Mouse (Mus musculus): ENCODE results near the gene Gucy2g. TPM values are rescaled to one million over a fixed set of nuclear protein-coding genes. Genes with fewer than 3 reads are reported as not detected.

The Gucy2g gene
- polyA plus RNA-seq, 2 experiments, result 0.03 TPM; not detected in 1

- Histone ChIP-seq H3K9ac (replicated peaks) (peak overlapping the region; percentile 16; the same call in 1 of the 2 replicates), H3K36me3 (replicated peaks; ENCODE audit: control insufficient read depth, insufficient read depth, low read depth) (peaks cover 28% of the 10 kb centered on the region), H3K4me3 (ENCODE audit: insufficient read depth in 1 of 2, low read depth in 2 of 2, low read length in 2 of 2) (no peak overlapping the region), H3K27ac (peak overlapping the region; percentile 30), H3K4me2 (ENCODE audit: low read depth) (no peak overlapping the region), H3K27me3 (ENCODE audit: control insufficient read depth, insufficient read depth, low read length) (no peaks in the 10 kb centered on the region), H3K9me3 (ENCODE audit: control insufficient read depth, low read length) (no peaks in the 10 kb centered on the region), H3K4me1 (replicated peaks; ENCODE audit: control insufficient read depth in 2 of 2, insufficient read depth in 2 of 2, low read length in 1 of 2) (peaks cover 40 to 47% of the 10 kb centered on the region in 2 experiments)
- no peak for ATAC-seq (ENCODE audit: insufficient read depth)
- no peak for TF ChIP-seq EP300 (IDR thresholded peaks at IDR 0.05; ENCODE audit: low read depth)
- TF ChIP-seq CTCF (IDR thresholded peaks at IDR 0.05; ENCODE audit: low read depth), result no peak
- DNase-seq (ENCODE audit: low read depth in 3 of 3, low spot score in 3 of 3), result no peak
- 51% methylated on average over 4 of the region's 4 CpGs for WGBS (ENCODE audit: insufficient replicate concordance)
Observed at GRCm38 (mm10) chr19:55276100-55276499, 35.1 kb upstream of the Gucy2g start.

GRCm38 (mm10) chr19:55273340-55273739 is 32.3 kb upstream of the Gucy2g start:
- H3K9me3 ChIP-seq (ENCODE audit: control insufficient read depth, low read length), result no peaks in the 10 kb centered on the region
- peak in 2 of 3 experiments; percentile 55 to 58 for DNase-seq (ENCODE audit: low read depth in 3 of 3, low spot score in 3 of 3)
- TF ChIP-seq CTCF (IDR thresholded peaks at IDR 0.05; ENCODE audit: low read depth) (no peak), EP300 (IDR thresholded peaks at IDR 0.05; ENCODE audit: low read depth) (peak; percentile 97)
- H3K36me3 ChIP-seq (replicated peaks; ENCODE audit: control insufficient read depth, insufficient read depth, low read depth), result peaks cover 30% of the 10 kb centered on the region
- 14% methylated on average over 6 of the region's 6 CpGs for WGBS (ENCODE audit: insufficient replicate concordance)
- peak overlapping the region; percentile 11; the same call in 1 of the 2 replicates for H3K4me2 ChIP-seq (ENCODE audit: low read depth)
- H3K27me3 ChIP-seq (ENCODE audit: control insufficient read depth, insufficient read depth, low read length), result no peaks in the 10 kb centered on the region
- H3K27ac ChIP-seq, result peak overlapping the region; percentile 77
- H3K4me3 ChIP-seq (ENCODE audit: insufficient read depth in 1 of 2, low read depth in 2 of 2, low read length in 2 of 2), result no peak overlapping the region
- no peak overlapping the region for H3K9ac ChIP-seq (replicated peaks)
- H3K4me1 ChIP-seq (replicated peaks; ENCODE audit: control insufficient read depth in 2 of 2, insufficient read depth in 2 of 2, low read length in 1 of 2), result peaks cover 44 to 55% of the 10 kb centered on the region in 2 experiments
- ATAC-seq (ENCODE audit: insufficient read depth), result peak; percentile 87

- 32% methylated on average over 3 of the region's 3 CpGs for WGBS (ENCODE audit: insufficient replicate concordance)
- H3K4me3 ChIP-seq (ENCODE audit: insufficient read depth in 1 of 2, low read depth in 2 of 2, low read length in 2 of 2), result no peak overlapping the region
- no peaks in the 10 kb centered on the region for H3K27me3 ChIP-seq (ENCODE audit: control insufficient read depth, insufficient read depth, low read length)
- H3K4me2 ChIP-seq (ENCODE audit: low read depth), result no peak overlapping the region; the same call in 1 of the 2 replicates
- peak overlapping the region; percentile 42 for H3K27ac ChIP-seq
- H3K4me1 ChIP-seq (replicated peaks; ENCODE audit: control insufficient read depth in 2 of 2, insufficient read depth in 2 of 2, low read length in 1 of 2), result peaks cover 44 to 57% of the 10 kb centered on the region in 2 experiments
- peak; percentile 51; the same call in 1 of the 2 replicates for ATAC-seq (ENCODE audit: insufficient read depth)
- H3K36me3 ChIP-seq (replicated peaks; ENCODE audit: control insufficient read depth, insufficient read depth, low read depth), result peaks cover 24% of the 10 kb centered on the region
- TF ChIP-seq EP300 (IDR thresholded peaks at IDR 0.05; ENCODE audit: low read depth), result peak; percentile 54; the same call in 1 of the 2 replicates
- no peak for TF ChIP-seq CTCF (IDR thresholded peaks at IDR 0.05; ENCODE audit: low read depth)
- H3K9ac ChIP-seq (replicated peaks), result peak overlapping the region; percentile 18; the same call in 1 of the 2 replicates
- no peaks in the 10 kb centered on the region for H3K9me3 ChIP-seq (ENCODE audit: control insufficient read depth, low read length)
- no peak for DNase-seq (ENCODE audit: low read depth in 3 of 3, low spot score in 3 of 3)
Observed at GRCm38 (mm10) chr19:55271448-55271847, 30.4 kb upstream of the Gucy2g start.

- TF ChIP-seq EP300 (IDR thresholded peaks at IDR 0.05; ENCODE audit: low read depth) (no peak), CTCF (IDR thresholded peaks at IDR 0.05; ENCODE audit: low read depth) (no peak)
- no peak for DNase-seq (ENCODE audit: low read depth in 3 of 3, low spot score in 3 of 3)
- Histone ChIP-seq H3K9me3 (ENCODE audit: control insufficient read depth, low read length) (no peaks in the 10 kb centered on the region), H3K4me2 (ENCODE audit: low read depth) (no peak overlapping the region), H3K27ac (no peak overlapping the region), H3K4me3 (ENCODE audit: insufficient read depth in 1 of 2, low read depth in 2 of 2, low read length in 2 of 2) (no peak overlapping the region), H3K27me3 (ENCODE audit: control insufficient read depth, insufficient read depth, low read length) (no peaks in the 10 kb centered on the region), H3K4me1 (replicated peaks; ENCODE audit: control insufficient read depth in 2 of 2, insufficient read depth in 2 of 2, low read length in 1 of 2) (peaks cover 24 to 42% of the 10 kb centered on the region in 2 experiments), H3K9ac (replicated peaks) (no peak overlapping the region), H3K36me3 (replicated peaks; ENCODE audit: control insufficient read depth, insufficient read depth, low read depth) (peaks cover 24% of the 10 kb centered on the region)
- ATAC-seq (ENCODE audit: insufficient read depth), result no peak
- WGBS (ENCODE audit: insufficient replicate concordance), result 79% methylated on average over 5 of the region's 5 CpGs
Observed at GRCm38 (mm10) chr19:55269051-55269450, 28.0 kb upstream of the Gucy2g start.

GRCm38 (mm10) chr19:55268150-55268549 is 27.1 kb upstream of the Gucy2g start:
- DNase-seq (ENCODE audit: low read depth in 3 of 3, low spot score in 3 of 3) (no peak), ATAC-seq (ENCODE audit: insufficient read depth) (no peak)
- Histone ChIP-seq H3K27ac (no peak overlapping the region), H3K27me3 (ENCODE audit: control insufficient read depth, insufficient read depth, low read length) (no peaks in the 10 kb centered on the region), H3K4me3 (ENCODE audit: insufficient read depth in 1 of 2, low read depth in 2 of 2, low read length in 2 of 2) (no peak overlapping the region), H3K9ac (replicated peaks) (0 out of 2 replicates have a peak overlapping the region, but pooled peaks have one; percentile 9), H3K9me3 (ENCODE audit: control insufficient read depth, low read length) (no peaks in the 10 kb centered on the region), H3K4me1 (replicated peaks; ENCODE audit: control insufficient read depth in 2 of 2, insufficient read depth in 2 of 2, low read length in 1 of 2) (peaks cover 17 to 35% of the 10 kb centered on the region in 2 experiments), H3K36me3 (replicated peaks; ENCODE audit: control insufficient read depth, insufficient read depth, low read depth) (peaks cover 24% of the 10 kb centered on the region), H3K4me2 (ENCODE audit: low read depth) (no peak overlapping the region)
- 70% methylated on average over 3 of the region's 3 CpGs for WGBS (ENCODE audit: insufficient replicate concordance)
- TF ChIP-seq EP300 (IDR thresholded peaks at IDR 0.05; ENCODE audit: low read depth), result no peak
- no peak for TF ChIP-seq CTCF (IDR thresholded peaks at IDR 0.05; ENCODE audit: low read depth)
